Mouse (Mus musculus): ENCODE measurements around the gene Gm20547. TPM values are rescaled to one million over a fixed set of nuclear protein-coding genes. Genes with fewer than 3 reads are reported as not detected.
"Not testable (repeated sequence)": the region's sequence is repeated elsewhere in the genome, so short reads cannot be mapped to it uniquely, and the experiment has no call there.

Gene Gm20547
- polyA plus RNA-seq, 1 experiment from 2014 or later = not detected

DNA sequence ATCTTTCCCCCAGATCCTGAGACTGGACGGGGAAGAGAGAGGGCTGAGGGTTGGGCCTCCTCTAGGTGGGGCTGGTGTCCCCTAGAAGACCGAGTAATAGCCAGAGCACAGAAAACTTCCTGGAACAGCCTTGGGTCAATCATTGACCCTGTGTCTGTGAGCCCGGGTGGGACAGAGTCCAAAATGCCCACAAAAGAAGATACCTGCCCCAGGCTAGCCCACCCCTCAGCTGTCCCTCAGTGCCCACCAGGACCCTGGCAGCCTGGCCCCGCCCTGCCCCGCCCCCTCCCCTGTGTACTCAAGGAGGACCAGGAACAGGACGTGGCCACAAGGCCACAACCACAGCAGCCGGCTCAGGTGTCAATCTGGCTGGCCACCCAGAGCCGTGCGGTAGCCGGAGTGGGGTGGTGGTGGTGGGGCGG, 33.6 kb upstream of the Gm20547 start:
- Histone ChIP-seq H3K4me2 (replicated peaks; ENCODE audit: low read depth, low read length) (peak overlapping the region; percentile 26), H3K9ac (ENCODE audit: low read depth, low read length) (peak overlapping the region; percentile 23; the same call in 1 of the 2 replicates), H3K27me3 (ENCODE audit: control insufficient read depth, insufficient read depth, low read length) (no peaks in the 10 kb centered on the region), H3K4me3 (ENCODE audit: low read length) (no peak overlapping the region), H3K36me3 (ENCODE audit: control insufficient read depth, insufficient read depth, low read length) (peaks cover 37% of the 10 kb centered on the region), H3K9me3 (ENCODE audit: control insufficient read depth, low read length) (no peaks in the 10 kb centered on the region), H3K4me1 (ENCODE audit: control insufficient read depth, insufficient read depth, low read length) (0 out of 2 replicates have a peak, but pooled peaks cover 9% of the 10 kb centered on the region), H3K27ac (ENCODE audit: low read depth, low read length) (no peak overlapping the region; the same call in 1 of the 2 replicates)
- peak; percentile 69 for ATAC-seq (ENCODE audit: low FRiP score, low TSS enrichment)
- WGBS = 8% methylated on average over 11 of the region's 11 CpGs

DNA sequence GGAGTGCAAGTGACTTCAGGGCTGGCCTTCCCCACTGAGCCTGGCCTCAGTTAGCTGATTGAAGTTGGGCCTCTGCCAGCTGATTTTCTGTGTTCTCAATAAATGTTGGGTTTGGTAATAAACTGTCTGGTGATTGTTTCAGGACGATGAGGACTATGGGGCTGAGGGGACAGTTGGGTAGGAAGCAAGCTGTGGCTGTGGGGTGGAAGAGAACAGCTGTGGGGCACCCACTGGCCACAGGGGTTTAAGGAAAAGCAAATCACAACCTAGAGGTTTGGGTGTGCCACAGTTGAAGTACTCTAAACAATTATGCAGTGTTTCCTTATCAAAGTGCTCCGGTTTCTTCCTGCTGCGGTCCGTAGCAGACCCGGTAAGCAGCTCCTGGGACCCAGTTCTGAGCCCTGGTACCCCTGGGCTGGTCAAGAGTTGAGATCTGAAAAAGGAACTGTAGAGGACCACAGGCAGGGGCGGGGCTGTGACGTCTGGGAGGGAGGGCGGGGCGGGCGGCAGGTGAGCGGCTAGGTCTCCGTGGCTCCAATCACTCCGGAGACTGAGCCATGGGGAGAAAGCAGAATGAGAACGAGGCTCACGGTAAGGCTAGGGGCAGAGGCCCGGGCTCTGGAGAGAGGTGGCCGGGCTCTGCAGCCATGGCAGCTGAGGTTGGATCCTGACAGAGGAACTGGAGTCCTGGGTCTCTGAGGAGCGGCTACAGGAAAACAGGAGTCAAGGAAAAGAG, 32.3 kb upstream of the Gm20547 start, which contains the start of gene Slc44a4:
TSS of gene Slc44a4 (plus strand) at position 537 of the 736 bp plus-strand sequence.
- WGBS = 34% methylated on average over 18 of the region's 18 CpGs
- H3K4me1 ChIP-seq (ENCODE audit: control insufficient read depth, insufficient read depth, low read length) = 0 out of 2 replicates have a peak, but pooled peaks cover 9% of the 10 kb centered on the region
- peak within 1 kb of the TSS; percentile 4; the same call in 1 of the 2 replicates for H3K4me3 ChIP-seq (ENCODE audit: low read length)
- H3K27me3 ChIP-seq (ENCODE audit: control insufficient read depth, insufficient read depth, low read length) = no peaks in the 10 kb centered on the region
- H3K9me3 ChIP-seq (ENCODE audit: control insufficient read depth, low read length) = no peaks in the 10 kb centered on the region
- peak within 1 kb of the TSS; percentile 27 for H3K4me2 ChIP-seq (replicated peaks; ENCODE audit: low read depth, low read length)
- ATAC-seq (ENCODE audit: low FRiP score, low TSS enrichment) = no peak
- peaks cover 50% of the 10 kb centered on the region for H3K36me3 ChIP-seq (ENCODE audit: control insufficient read depth, insufficient read depth, low read length)
- H3K9ac ChIP-seq (ENCODE audit: low read depth, low read length) = peak within 1 kb of the TSS; percentile 37; the same call in 1 of the 2 replicates
- peak within 1 kb of the TSS; percentile 43; the same call in 1 of the 2 replicates for H3K27ac ChIP-seq (ENCODE audit: low read depth, low read length)

- H3K4me3 ChIP-seq (ENCODE audit: low read length) = no peak overlapping the region
- H3K4me1 ChIP-seq (ENCODE audit: control insufficient read depth, insufficient read depth, low read length) = 0 out of 2 replicates have a peak, but pooled peaks cover 9% of the 10 kb centered on the region
- H3K27me3 ChIP-seq (ENCODE audit: control insufficient read depth, insufficient read depth, low read length) = no peaks in the 10 kb centered on the region
- H3K9me3 ChIP-seq (ENCODE audit: control insufficient read depth, low read length) = no peaks in the 10 kb centered on the region
- H3K9ac ChIP-seq (ENCODE audit: low read depth, low read length) = no peak overlapping the region
- no peak overlapping the region for H3K27ac ChIP-seq (ENCODE audit: low read depth, low read length)
- no peak overlapping the region for H3K4me2 ChIP-seq (replicated peaks; ENCODE audit: low read depth, low read length)
- ATAC-seq (ENCODE audit: low FRiP score, low TSS enrichment) = peak; percentile 43; the same call in 1 of the 2 replicates
- peaks cover 72% of the 10 kb centered on the region for H3K36me3 ChIP-seq (ENCODE audit: control insufficient read depth, insufficient read depth, low read length)
- 51% methylated on average over 5 of the region's 5 CpGs for WGBS
Measured at GRCm38 (mm10) chr17:34911945-34912351, 30.1 kb upstream of the Gm20547 start.

- H3K27me3 ChIP-seq (ENCODE audit: control insufficient read depth, insufficient read depth, low read length) = no peaks in the 10 kb centered on the region
- H3K4me3 ChIP-seq (ENCODE audit: low read length) = no peak overlapping the region
- H3K36me3 ChIP-seq (ENCODE audit: control insufficient read depth, insufficient read depth, low read length) = peaks cover 81% of the 10 kb centered on the region
- H3K4me2 ChIP-seq (replicated peaks; ENCODE audit: low read depth, low read length) = no peak overlapping the region
- H3K9ac ChIP-seq (ENCODE audit: low read depth, low read length) = no peak overlapping the region
- no peak for ATAC-seq (ENCODE audit: low FRiP score, low TSS enrichment)
- WGBS = 83% methylated on average over 10 of the region's 10 CpGs
- H3K4me1 ChIP-seq (ENCODE audit: control insufficient read depth, insufficient read depth, low read length) = 0 out of 2 replicates have a peak, but pooled peaks cover 9% of the 10 kb centered on the region
- H3K9me3 ChIP-seq (ENCODE audit: control insufficient read depth, low read length) = no peaks in the 10 kb centered on the region
- no peak overlapping the region for H3K27ac ChIP-seq (ENCODE audit: low read depth, low read length)
Measured at GRCm38 (mm10) chr17:34910982-34911381, 29.1 kb upstream of the Gm20547 start.

GRCm38 (mm10) chr17:34902895-34903294, 21.1 kb upstream of the Gm20547 start:
- ATAC-seq (ENCODE audit: low FRiP score, low TSS enrichment) = no peak
- no peak overlapping the region for H3K4me2 ChIP-seq (replicated peaks; ENCODE audit: low read depth, low read length)
- no peak overlapping the region for H3K9ac ChIP-seq (ENCODE audit: low read depth, low read length)
- H3K36me3 ChIP-seq (ENCODE audit: control insufficient read depth, insufficient read depth, low read length) = peaks cover 56% of the 10 kb centered on the region
- no peaks in the 10 kb centered on the region for H3K9me3 ChIP-seq (ENCODE audit: control insufficient read depth, low read length)
- peaks cover 3% of the 10 kb centered on the region; the same call in 1 of the 2 replicates for H3K4me1 ChIP-seq (ENCODE audit: control insufficient read depth, insufficient read depth, low read length)
- WGBS = 74% methylated on average over 9 of the region's 9 CpGs
- H3K27me3 ChIP-seq (ENCODE audit: control insufficient read depth, insufficient read depth, low read length) = no peaks in the 10 kb centered on the region
- no peak overlapping the region for H3K27ac ChIP-seq (ENCODE audit: low read depth, low read length)
- H3K4me3 ChIP-seq (ENCODE audit: low read length) = no peak overlapping the region

DNA sequence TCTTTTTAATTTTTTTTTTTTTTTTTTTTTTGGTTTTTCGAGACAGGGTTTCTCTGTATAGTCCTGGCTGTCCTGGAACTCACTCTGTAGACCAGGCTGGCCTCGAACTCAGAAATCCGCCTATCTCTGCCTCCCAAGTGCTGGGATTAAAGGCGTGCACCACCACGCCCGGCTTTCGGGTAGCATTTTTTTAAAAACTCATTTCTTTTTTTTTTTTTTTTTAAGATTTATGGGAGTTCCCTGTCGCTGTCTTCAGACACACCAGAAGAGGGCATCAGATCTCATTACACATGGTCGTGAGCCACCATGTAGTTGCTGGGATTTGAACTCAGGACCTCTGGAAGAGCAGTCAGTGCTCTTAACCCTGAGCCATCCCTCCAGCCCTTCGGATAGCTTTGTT, 20.1 kb upstream of the Gm20547 start:
- not testable (repeated sequence) for ATAC-seq (ENCODE audit: low FRiP score, low TSS enrichment); H3K4me2 ChIP-seq (replicated peaks; ENCODE audit: low read depth, low read length); H3K9me3 ChIP-seq (ENCODE audit: control insufficient read depth, low read length); H3K4me3 ChIP-seq (ENCODE audit: low read length); H3K9ac ChIP-seq (ENCODE audit: low read depth, low read length); H3K4me1 ChIP-seq (ENCODE audit: control insufficient read depth, insufficient read depth, low read length); H3K27me3 ChIP-seq (ENCODE audit: control insufficient read depth, insufficient read depth, low read length); H3K27ac ChIP-seq (ENCODE audit: low read depth, low read length)
- WGBS = 94% methylated on average over 9 of the region's 10 CpGs
- H3K36me3 ChIP-seq (ENCODE audit: control insufficient read depth, insufficient read depth, low read length) = peaks cover 46% of the 10 kb centered on the region

- not testable (repeated sequence) for H3K4me3 ChIP-seq (ENCODE audit: low read length); H3K9ac ChIP-seq (ENCODE audit: low read depth, low read length); ATAC-seq (ENCODE audit: low FRiP score, low TSS enrichment); H3K9me3 ChIP-seq (ENCODE audit: control insufficient read depth, low read length); H3K4me1 ChIP-seq (ENCODE audit: control insufficient read depth, insufficient read depth, low read length); H3K27me3 ChIP-seq (ENCODE audit: control insufficient read depth, insufficient read depth, low read length); H3K27ac ChIP-seq (ENCODE audit: low read depth, low read length); H3K4me2 ChIP-seq (replicated peaks; ENCODE audit: low read depth, low read length)
- peaks cover 41% of the 10 kb centered on the region for H3K36me3 ChIP-seq (ENCODE audit: control insufficient read depth, insufficient read depth, low read length)
Measured at GRCm38 (mm10) chr17:34900826-34901225, 19.0 kb upstream of the Gm20547 start.

DNA sequence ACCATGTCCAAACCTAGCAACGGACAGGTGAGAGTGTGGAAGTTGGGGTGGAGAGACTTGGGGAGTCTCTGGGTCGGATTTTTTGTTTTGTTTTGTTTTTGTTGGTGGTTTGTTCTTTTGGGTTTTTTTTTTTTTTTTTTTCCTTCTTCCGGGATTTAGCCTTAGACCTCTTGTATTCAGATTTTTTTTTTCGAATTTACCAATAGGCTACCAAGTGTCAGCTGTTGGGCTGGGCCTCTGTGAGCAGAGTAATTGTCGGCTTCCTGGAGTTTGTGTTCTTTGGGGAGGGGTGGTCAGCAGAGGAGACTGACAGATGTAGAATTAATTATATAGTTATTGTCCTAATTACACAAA, 18.0 kb upstream of the Gm20547 start:
- peaks cover 32% of the 10 kb centered on the region for H3K36me3 ChIP-seq (ENCODE audit: control insufficient read depth, insufficient read depth, low read length)
- peaks cover 13% of the 10 kb centered on the region for H3K4me1 ChIP-seq (ENCODE audit: control insufficient read depth, insufficient read depth, low read length)
- no peaks in the 10 kb centered on the region for H3K9me3 ChIP-seq (ENCODE audit: control insufficient read depth, low read length)
- WGBS = under 1% methylated on average over 5 of the region's 5 CpGs
- peak overlapping the region; percentile 97 for H3K27ac ChIP-seq (ENCODE audit: low read depth, low read length)
- no peaks in the 10 kb centered on the region for H3K27me3 ChIP-seq (ENCODE audit: control insufficient read depth, insufficient read depth, low read length)
- peak overlapping the region; percentile 90 for H3K4me2 ChIP-seq (replicated peaks; ENCODE audit: low read depth, low read length)
- peak overlapping the region; percentile 92 for H3K4me3 ChIP-seq (ENCODE audit: low read length)
- H3K9ac ChIP-seq (ENCODE audit: low read depth, low read length) = peak overlapping the region; percentile 93
- no peak for ATAC-seq (ENCODE audit: low FRiP score, low TSS enrichment)
